Mouse (Mus musculus) limb, embryonic 15.5 days (tissue): ENCODE results near the gene Eva1b. TPM values are rescaled to one million over a fixed set of nuclear protein-coding genes. Genes with fewer than 3 reads are reported as not detected.
A peak's percentile ranks its signal among the peaks of the same experiment; 100 is the strongest.

Source experiments
- ATAC-seq: fragments of 200-750 bp; cut with Nextera tagmentation; 2 replicates; pipeline ENCODE4 v1.8.0; 2017; ENCODE audit warnings: low read depth, moderate TSS enrichment; ENCODE audit not compliant: insufficient number of reproducible peaks, low FRiP score, low TSS enrichment
- H3K27ac ChIP-seq: fragments of 300-500 bp; sonication (generic); 2 replicates; pipeline ENCODE4 v1.5.1; 2015; ENCODE audit warnings: moderate library complexity, mild to moderate bottlenecking, inconsistent platforms
- H3K27me3 ChIP-seq: fragments of 300-500 bp; sonication (generic); 2 replicates; pipeline ENCODE4 v1.6.1; 2015; ENCODE audit warnings: inconsistent platforms
- H3K36me3 ChIP-seq: fragments of 300-500 bp; sonication (generic); 2 replicates; pipeline ENCODE4 v1.6.1; 2015; ENCODE audit warnings: inconsistent platforms
- H3K4me1 ChIP-seq: fragments of 300-500 bp; sonication (generic); 2 replicates; pipeline ENCODE4 v1.6.1; 2015; ENCODE audit warnings: inconsistent platforms
- H3K4me2 ChIP-seq: fragments of 300-500 bp; sonication (generic); 2 replicates; pipeline ENCODE4 v1.6.1; 2015; ENCODE audit warnings: mild to moderate bottlenecking, inconsistent platforms
- H3K4me3 ChIP-seq: fragments of 300-500 bp; sonication (generic); 2 replicates; pipeline ENCODE4 v1.5.1; 2015; ENCODE audit warnings: mild to moderate bottlenecking, inconsistent platforms
- H3K9ac ChIP-seq: fragments of 300-500 bp; sonication (generic); 2 replicates; pipeline ENCODE4 v1.6.1; 2015; ENCODE audit warnings: inconsistent platforms
- H3K9me3 ChIP-seq: fragments of 300-500 bp; sonication (generic); 2 replicates; pipeline ENCODE4 v1.6.1; 2016; ENCODE audit warnings: inconsistent platforms
- WGBS: fragments of 180-500 bp; shearing (Covaris S2); methylation state at CpG from one replicate; pipeline ENCODE4 v1.1.7; 2015; 5-methylcytosine and 5-hydroxymethylcytosine counted together
- polyA plus RNA-seq: library from polyadenylated mRNA; unstranded; fragments of >200 nt; fragmentation: Nextera tagmentation; extraction: Ambion mirVana; gene quantifications from 2 replicates; pipeline ENCODE4 v1.2.1, GENCODE M21; 2015

The Eva1b gene
- polyA plus RNA-seq, 1 experiment from 2014 or later: 86.3 TPM

DNA sequence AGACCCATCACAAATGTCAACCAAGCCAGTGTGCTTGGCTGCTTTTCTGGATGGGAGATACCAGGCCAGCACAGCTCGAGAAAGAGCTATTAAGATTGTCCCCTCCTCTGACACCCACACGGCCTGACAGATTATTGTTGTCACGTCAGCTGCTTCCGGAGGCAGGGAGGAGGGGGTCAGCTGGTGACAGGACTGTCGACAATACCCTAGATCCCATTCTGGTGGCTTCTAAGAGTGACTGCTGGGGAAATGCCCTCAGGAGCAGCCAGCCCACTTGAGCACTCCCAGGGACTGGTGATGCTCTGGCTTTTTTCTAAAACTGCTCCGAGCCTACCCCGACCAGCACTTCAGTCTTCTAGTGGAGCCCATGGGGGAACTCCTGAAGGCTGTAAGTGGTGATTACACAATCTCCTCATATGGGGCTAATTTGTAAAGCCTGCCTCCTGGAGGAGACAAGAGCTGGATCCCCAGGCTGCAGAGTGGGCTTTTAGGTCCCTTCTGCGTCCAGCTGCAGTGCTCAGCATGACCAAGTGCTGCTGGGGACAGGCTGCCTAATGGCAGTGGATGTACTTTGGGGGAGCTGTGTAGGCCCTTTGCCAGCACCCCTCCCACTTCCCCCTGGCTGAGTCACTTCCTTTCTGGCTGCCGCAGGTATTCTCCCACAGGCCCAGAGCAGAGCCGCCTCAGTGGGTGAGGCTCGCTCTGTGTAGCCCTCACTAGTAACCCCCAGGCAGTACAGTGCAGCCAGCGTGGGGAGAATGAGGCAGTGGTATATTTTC, 37.0 kb upstream of the Eva1b start:
- 6% methylated on average over 12 of the region's 12 CpGs for WGBS
- H3K4me1 ChIP-seq: peaks cover 48% of the 10 kb centered on the region
- H3K27ac ChIP-seq: peak overlapping the region; percentile 86
- peak overlapping the region; percentile 11 for H3K4me3 ChIP-seq
- H3K4me2 ChIP-seq: peak overlapping the region; percentile 32
- H3K36me3 ChIP-seq: no peaks in the 10 kb centered on the region
- no peak overlapping the region for H3K9ac ChIP-seq
- no peaks in the 10 kb centered on the region for H3K27me3 ChIP-seq
- no peaks in the 10 kb centered on the region for H3K9me3 ChIP-seq
- peak; percentile 86 for ATAC-seq

DNA sequence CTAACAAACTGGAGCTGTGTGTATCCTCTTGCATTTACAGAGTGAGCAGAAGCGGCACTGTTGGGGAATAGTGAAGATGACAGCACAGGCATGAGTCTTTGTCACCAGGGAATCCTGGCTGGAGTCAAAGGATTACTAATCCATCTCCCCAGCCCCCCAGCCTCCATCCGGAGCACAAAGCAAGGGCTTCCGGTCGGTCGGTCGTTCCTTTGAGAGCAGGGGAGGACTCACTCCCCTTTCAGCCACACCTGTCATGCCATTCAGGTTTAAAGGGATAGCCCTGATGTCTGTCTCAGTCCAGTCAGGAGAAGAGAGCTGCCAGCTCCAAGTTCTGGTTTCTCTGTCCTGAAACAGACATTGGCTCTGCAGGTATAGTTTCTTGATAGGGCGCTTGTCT, 36.4 kb upstream of the Eva1b start:
- Histone ChIP-seq H3K36me3 (no peaks in the 10 kb centered on the region), H3K9me3 (no peaks in the 10 kb centered on the region), H3K4me3 (peak overlapping the region; percentile 11), H3K27me3 (no peaks in the 10 kb centered on the region), H3K4me2 (peak overlapping the region; percentile 32), H3K27ac (peak overlapping the region; percentile 86), H3K4me1 (peaks cover 48% of the 10 kb centered on the region), H3K9ac (no peak overlapping the region)
- 20% methylated on average over 7 of the region's 7 CpGs for WGBS
- no peak for ATAC-seq

DNA sequence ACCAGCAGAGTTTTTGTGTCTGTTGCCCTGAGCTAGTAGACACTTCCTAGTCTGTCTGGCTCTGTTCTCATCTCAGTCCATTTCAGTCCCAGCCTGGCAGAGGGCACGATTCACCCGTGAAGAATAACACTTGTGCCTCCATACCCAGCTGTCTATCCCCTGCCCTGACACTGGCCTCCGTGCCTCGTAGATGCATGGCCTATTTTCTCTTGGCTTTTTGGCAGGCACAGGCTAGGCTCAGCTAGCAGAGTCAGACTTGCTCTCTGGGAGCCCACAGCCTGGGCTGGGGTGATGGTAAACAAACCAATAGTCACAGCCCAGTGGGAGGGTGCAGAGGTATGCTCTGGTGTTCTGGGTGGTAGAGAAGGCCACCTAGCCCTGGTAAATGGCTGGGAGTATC, 34.3 kb upstream of the Eva1b start:
- H3K9ac ChIP-seq: no peak overlapping the region
- no peaks in the 10 kb centered on the region for H3K36me3 ChIP-seq
- no peaks in the 10 kb centered on the region for H3K9me3 ChIP-seq
- H3K27me3 ChIP-seq: no peaks in the 10 kb centered on the region
- H3K4me3 ChIP-seq: no peak overlapping the region
- H3K27ac ChIP-seq: no peak overlapping the region
- no peak overlapping the region for H3K4me2 ChIP-seq
- 81% methylated on average over 4 of the region's 4 CpGs for WGBS
- H3K4me1 ChIP-seq: peaks cover 39% of the 10 kb centered on the region
- ATAC-seq: no peak

- Histone ChIP-seq H3K9ac (no peak overlapping the region), H3K9me3 (no peaks in the 10 kb centered on the region), H3K36me3 (no peaks in the 10 kb centered on the region), H3K4me2 (no peak overlapping the region), H3K27ac (no peak overlapping the region), H3K4me1 (peaks cover 36% of the 10 kb centered on the region), H3K4me3 (no peak overlapping the region), H3K27me3 (no peaks in the 10 kb centered on the region)
- no peak for ATAC-seq
- WGBS: 18% methylated on average over 6 of the region's 6 CpGs
These were observed 33.6 kb upstream of the Eva1b start for GRCm38 (mm10) chr4:126113943-126114342.

DNA sequence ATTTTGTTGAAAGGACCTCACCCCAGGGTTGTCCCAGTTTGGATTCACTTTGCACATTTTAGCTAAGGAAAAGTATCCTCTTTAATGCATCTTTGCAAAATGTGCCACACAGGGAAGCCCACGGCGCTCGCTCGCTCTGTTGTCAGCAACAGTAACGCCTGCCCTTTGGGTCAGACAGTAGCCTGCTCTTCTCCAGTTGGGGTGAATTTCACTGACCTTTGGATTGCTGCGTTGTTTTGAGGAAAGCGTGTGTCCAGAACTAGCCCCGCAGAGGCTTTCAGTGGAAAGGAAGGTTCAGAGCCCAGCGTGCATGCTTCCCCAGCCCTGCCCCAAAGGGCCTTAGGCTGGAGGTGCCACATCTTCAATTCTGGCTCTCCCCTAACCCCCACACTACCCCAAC, 32.1 kb upstream of the Eva1b start:
- Histone ChIP-seq H3K27me3 (no peaks in the 10 kb centered on the region), H3K27ac (no peak overlapping the region), H3K9ac (no peak overlapping the region), H3K36me3 (no peaks in the 10 kb centered on the region), H3K9me3 (no peaks in the 10 kb centered on the region), H3K4me1 (peaks cover 24% of the 10 kb centered on the region), H3K4me2 (no peak overlapping the region), H3K4me3 (no peak overlapping the region)
- WGBS: 90% methylated on average over 9 of the region's 9 CpGs
- ATAC-seq: no peak

DNA sequence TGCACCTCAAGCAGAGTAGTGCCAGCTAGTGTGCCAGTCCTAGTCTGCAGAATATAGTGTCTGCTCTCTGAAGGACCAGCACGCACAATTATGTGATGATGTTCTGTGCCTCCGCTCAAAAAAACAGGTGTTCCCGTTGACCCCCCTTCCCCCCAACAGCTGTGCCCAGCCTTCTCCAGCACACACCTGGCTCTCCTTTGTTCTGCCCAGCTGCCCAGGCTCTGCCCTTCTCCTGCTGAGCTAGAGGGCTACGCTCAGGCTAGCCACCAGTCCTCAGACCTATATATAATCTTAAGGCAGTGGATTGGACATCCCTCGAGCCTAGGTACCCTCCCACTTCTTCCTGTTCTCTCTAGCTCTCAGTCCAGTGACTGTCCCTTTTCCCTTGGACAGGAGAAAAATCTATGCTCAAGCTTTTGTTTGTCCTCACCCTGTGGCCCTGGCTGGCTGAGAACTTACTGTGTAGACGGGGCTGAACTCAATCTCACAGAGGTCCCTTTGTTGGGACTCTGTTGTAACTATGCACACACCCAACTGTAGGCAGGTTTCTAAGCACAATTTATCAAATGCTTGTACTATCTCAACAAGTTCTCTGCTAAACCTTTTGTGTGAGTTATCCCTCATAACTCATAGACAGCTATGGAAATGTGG, 31.5 kb upstream of the Eva1b start:
- WGBS: 63% methylated on average over 6 of the region's 6 CpGs
- no peaks in the 10 kb centered on the region for H3K27me3 ChIP-seq
- H3K9ac ChIP-seq: no peak overlapping the region
- no peak overlapping the region for H3K4me2 ChIP-seq
- no peak overlapping the region for H3K4me3 ChIP-seq
- H3K27ac ChIP-seq: peak overlapping the region; percentile 22; the same call in 1 of the 2 replicates
- peaks cover 19% of the 10 kb centered on the region for H3K4me1 ChIP-seq
- H3K36me3 ChIP-seq: peaks cover 2% of the 10 kb centered on the region; the same call in 1 of the 2 replicates
- ATAC-seq: no peak
- no peaks in the 10 kb centered on the region for H3K9me3 ChIP-seq

- ATAC-seq: no peak
- no peaks in the 10 kb centered on the region for H3K27me3 ChIP-seq
- 82% methylated on average over 8 of the region's 8 CpGs for WGBS
- H3K9ac ChIP-seq: no peak overlapping the region
- no peak overlapping the region for H3K4me2 ChIP-seq
- peaks cover 3% of the 10 kb centered on the region; the same call in 1 of the 2 replicates for H3K36me3 ChIP-seq
- H3K9me3 ChIP-seq: no peaks in the 10 kb centered on the region
- H3K4me3 ChIP-seq: no peak overlapping the region
- H3K27ac ChIP-seq: no peak overlapping the region
- H3K4me1 ChIP-seq: peaks cover 13% of the 10 kb centered on the region
These were observed 30.4 kb upstream of the Eva1b start for GRCm38 (mm10) chr4:126117116-126117515.

GRCm38 (mm10) chr4:126118651-126119050, 28.9 kb upstream of the Eva1b start:
- H3K4me1 ChIP-seq: peaks cover 10% of the 10 kb centered on the region; the same call in 1 of the 2 replicates
- no peaks in the 10 kb centered on the region for H3K9me3 ChIP-seq
- no peak overlapping the region for H3K27ac ChIP-seq
- no peaks in the 10 kb centered on the region for H3K27me3 ChIP-seq
- 80% methylated on average over 4 of the region's 4 CpGs for WGBS
- H3K9ac ChIP-seq: no peak overlapping the region
- peaks cover 4% of the 10 kb centered on the region; the same call in 1 of the 2 replicates for H3K36me3 ChIP-seq
- ATAC-seq: no peak
- no peak overlapping the region for H3K4me2 ChIP-seq
- H3K4me3 ChIP-seq: no peak overlapping the region

GRCm38 (mm10) chr4:126119051-126119450, 28.5 kb upstream of the Eva1b start:
- no peak overlapping the region for H3K27ac ChIP-seq
- H3K36me3 ChIP-seq: peaks cover 8% of the 10 kb centered on the region; the same call in 1 of the 2 replicates
- WGBS: 95% methylated on average over 1 of the region's 1 CpGs
- no peak for ATAC-seq
- H3K27me3 ChIP-seq: no peaks in the 10 kb centered on the region
- H3K4me1 ChIP-seq: peaks cover 8% of the 10 kb centered on the region; the same call in 1 of the 2 replicates
- no peak overlapping the region for H3K4me3 ChIP-seq
- H3K9me3 ChIP-seq: no peaks in the 10 kb centered on the region
- H3K4me2 ChIP-seq: no peak overlapping the region
- no peak overlapping the region for H3K9ac ChIP-seq

DNA sequence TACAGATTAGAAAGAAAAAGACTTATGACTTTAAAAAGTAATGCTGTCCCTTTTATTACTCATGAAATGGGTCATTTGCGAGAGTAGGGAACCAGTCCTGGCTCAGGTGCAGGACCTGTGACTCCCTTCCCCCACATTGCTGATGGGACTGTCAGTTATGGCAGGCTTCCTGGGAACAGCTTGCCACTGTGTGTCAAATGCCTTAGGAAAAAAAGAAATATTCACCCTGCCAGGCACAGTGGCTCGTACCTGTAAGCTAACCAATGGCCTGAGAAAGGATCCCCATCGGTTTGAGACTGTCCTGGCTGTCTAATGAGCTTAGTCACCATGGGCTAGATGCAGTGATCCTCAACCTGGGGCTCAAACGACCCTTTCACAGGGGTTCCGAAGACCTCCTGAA, 27.5 kb upstream of the Eva1b start:
- Histone ChIP-seq H3K36me3 (peaks cover 17% of the 10 kb centered on the region), H3K4me3 (no peak overlapping the region), H3K4me2 (no peak overlapping the region), H3K4me1 (peaks cover 8% of the 10 kb centered on the region; the same call in 1 of the 2 replicates), H3K9me3 (no peaks in the 10 kb centered on the region), H3K9ac (no peak overlapping the region), H3K27ac (no peak overlapping the region), H3K27me3 (no peaks in the 10 kb centered on the region)
- WGBS: 81% methylated on average over 5 of the region's 5 CpGs
- no peak for ATAC-seq

- Histone ChIP-seq H3K4me3 (no peak overlapping the region), H3K9me3 (no peaks in the 10 kb centered on the region), H3K27ac (no peak overlapping the region), H3K4me2 (no peak overlapping the region), H3K36me3 (peaks cover 22% of the 10 kb centered on the region), H3K4me1 (peaks cover 6% of the 10 kb centered on the region; the same call in 1 of the 2 replicates), H3K27me3 (no peaks in the 10 kb centered on the region), H3K9ac (no peak overlapping the region)
- whole genome bisulfite sequencing: 88% methylated on average over 2 of the region's 2 CpGs
- no peak for ATAC-seq
These were observed 27.0 kb upstream of the Eva1b start for GRCm38 (mm10) chr4:126120506-126120905.

DNA sequence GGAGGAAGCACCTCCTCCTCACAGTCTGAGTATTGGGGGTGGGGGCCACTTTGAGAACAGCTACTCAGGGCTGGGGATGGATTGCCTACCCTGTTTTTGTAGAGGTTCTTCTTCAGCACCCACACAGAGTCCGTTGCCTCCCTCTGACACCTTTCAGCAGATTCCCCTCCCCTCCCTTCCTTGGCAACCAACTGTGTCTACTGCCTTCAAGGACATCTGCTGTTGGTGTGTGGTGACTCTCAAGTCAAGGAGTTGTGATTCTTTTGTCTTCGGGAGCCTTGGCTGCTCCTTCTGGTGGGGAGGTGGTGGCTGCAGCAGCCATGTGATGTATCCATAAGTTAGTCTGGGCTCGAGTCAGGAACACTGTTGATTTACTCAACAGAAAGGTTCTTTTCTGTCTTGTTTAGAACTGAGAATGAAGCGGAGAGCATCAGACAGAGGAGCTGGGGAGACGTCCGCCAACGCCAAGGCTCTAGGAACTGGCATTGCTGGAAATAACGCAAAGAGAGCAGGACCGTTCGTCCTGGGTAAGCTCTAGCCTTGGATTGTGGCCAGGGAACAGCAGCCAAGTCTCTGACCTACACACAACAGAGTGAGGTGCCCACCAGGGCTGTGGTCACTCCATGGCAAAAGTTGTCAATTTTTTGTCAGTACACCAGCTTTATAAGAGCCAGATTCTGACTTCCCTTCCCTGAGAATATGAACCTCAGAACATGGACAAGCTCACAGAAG, 24.1 kb upstream of the Eva1b start:
- Histone ChIP-seq H3K9me3 (no peaks in the 10 kb centered on the region), H3K27ac (no peak overlapping the region), H3K9ac (no peak overlapping the region), H3K4me2 (no peak overlapping the region), H3K27me3 (no peaks in the 10 kb centered on the region), H3K36me3 (peaks cover 47% of the 10 kb centered on the region), H3K4me1 (no peaks in the 10 kb centered on the region), H3K4me3 (no peak overlapping the region)
- 86% methylated on average over 10 of the region's 10 CpGs for WGBS
- no peak for ATAC-seq
